Mouse (Mus musculus) intestine, embryonic 15.5 days (tissue): ENCODE results near the gene Nhlh2. TPM values are rescaled to one million over a fixed set of nuclear protein-coding genes. Genes with fewer than 3 reads are reported as not detected.

Experiments used
- ATAC-seq: fragments of 200-750 bp; cut with Nextera tagmentation; 2 replicates; pipeline ENCODE4 v1.8.0; 2017; ENCODE audit warnings: moderate TSS enrichment, moderate library complexity
- H3K27ac ChIP-seq: fragments of 300-500 bp; sonication (generic); 2 replicates; pipeline ENCODE4 v1.5.1; 2015; ENCODE audit warnings: mild to moderate bottlenecking, inconsistent platforms
- H3K27me3 ChIP-seq: fragments of 300-500 bp; sonication (generic); replicated peaks from 2 replicates; pipeline ENCODE4 v1.6.1; 2015; ENCODE audit warnings: inconsistent platforms
- H3K36me3 ChIP-seq: fragments of 300-500 bp; sonication (generic); 2 replicates; pipeline ENCODE4 v1.6.1; 2015; ENCODE audit warnings: inconsistent platforms
- H3K4me1 ChIP-seq: fragments of 300-500 bp; sonication (generic); replicated peaks from 2 replicates; pipeline ENCODE4 v1.6.1; 2015; ENCODE audit warnings: inconsistent platforms
- H3K4me2 ChIP-seq: fragments of 300-500 bp; sonication (generic); replicated peaks from 2 replicates; pipeline ENCODE4 v1.6.1; 2015; ENCODE audit warnings: mild to moderate bottlenecking, inconsistent platforms
- H3K4me3 ChIP-seq: fragments of 300-500 bp; sonication (generic); replicated peaks from 2 replicates; pipeline ENCODE4 v1.5.1; 2015; ENCODE audit warnings: inconsistent platforms
- H3K9ac ChIP-seq: fragments of 300-500 bp; sonication (generic); 2 replicates; pipeline ENCODE4 v1.6.1; 2015; ENCODE audit warnings: inconsistent platforms
- H3K9me3 ChIP-seq: fragments of 300-500 bp; sonication (generic); 2 replicates; pipeline ENCODE4 v1.6.1; 2016; ENCODE audit warnings: inconsistent platforms
- WGBS: fragments of 180-500 bp; shearing (Covaris S2); methylation state at CpG from one replicate; pipeline ENCODE4 v1.1.7; 2015; 5-methylcytosine and 5-hydroxymethylcytosine counted together
- polyA plus RNA-seq: library from polyadenylated mRNA; unstranded; fragments of >200 nt; fragmentation: Nextera tagmentation; extraction: Ambion mirVana; gene quantifications from 2 replicates; pipeline ENCODE4 v1.2.1, GENCODE M21; 2015

Gene Nhlh2
- polyA plus RNA-seq = 0.06 TPM in 1 of 2 replicates, not detected in the other

DNA sequence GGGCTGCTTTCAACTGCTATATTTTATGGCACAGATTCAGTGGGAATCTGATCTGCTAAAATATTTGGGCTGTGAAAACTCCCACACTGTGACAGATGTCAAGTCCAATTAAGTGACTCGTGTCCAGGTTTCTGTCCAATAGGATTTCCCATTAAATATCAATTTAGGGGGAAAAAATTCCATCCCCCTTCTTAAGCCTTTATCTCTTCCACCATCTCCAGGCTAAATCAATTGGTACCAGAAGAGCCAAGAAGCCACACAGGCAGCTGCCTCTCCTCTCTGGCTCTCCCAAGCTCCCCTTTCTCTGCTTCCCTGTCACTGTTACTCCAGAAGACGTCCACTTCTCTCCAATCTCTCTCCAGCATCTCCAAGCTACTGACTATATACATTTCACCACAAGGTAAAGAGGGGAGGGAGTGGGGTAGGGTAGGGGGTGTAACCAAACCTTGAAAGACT lies at the start of gene Nhlh2:
Nhlh2 (plus strand) TSS at position 151 of the 456 bp plus-strand sequence.
- H3K4me3 ChIP-seq = no peak within 1 kb of the TSS
- 25% methylated on average over 2 of the region's 2 CpGs for WGBS
- no peak within 1 kb of the TSS for H3K4me2 ChIP-seq
- H3K36me3 ChIP-seq = no peaks in the 10 kb centered on the region
- no peak within 1 kb of the TSS for H3K27ac ChIP-seq
- H3K27me3 ChIP-seq = peaks cover 47% of the 10 kb centered on the region
- no peaks in the 10 kb centered on the region for H3K9me3 ChIP-seq
- no peak for ATAC-seq
- H3K9ac ChIP-seq = no peak within 1 kb of the TSS
- peaks cover 20% of the 10 kb centered on the region for H3K4me1 ChIP-seq

- H3K4me1 ChIP-seq = no peaks in the 10 kb centered on the region
- H3K4me3 ChIP-seq = no peak overlapping the region
- no peaks in the 10 kb centered on the region for H3K9me3 ChIP-seq
- H3K9ac ChIP-seq = no peak overlapping the region
- no peaks in the 10 kb centered on the region for H3K27me3 ChIP-seq
- WGBS = 95% methylated on average over 15 of the region's 15 CpGs
- H3K4me2 ChIP-seq = no peak overlapping the region
- H3K36me3 ChIP-seq = no peaks in the 10 kb centered on the region
- H3K27ac ChIP-seq = no peak overlapping the region
- ATAC-seq = no peak
Observed at GRCm38 (mm10) chr3:101961146-101961835, 48.6 kb upstream of the Nhlh2 start.

GRCm38 (mm10) chr3:101963501-101963900 lies 46.4 kb upstream of the Nhlh2 start:
- H3K4me3 ChIP-seq = no peak overlapping the region
- whole genome bisulfite sequencing = 26% methylated on average over 9 of the region's 9 CpGs
- no peak for ATAC-seq
- H3K9ac ChIP-seq = no peak overlapping the region
- H3K36me3 ChIP-seq = no peaks in the 10 kb centered on the region
- no peaks in the 10 kb centered on the region for H3K27me3 ChIP-seq
- no peaks in the 10 kb centered on the region for H3K9me3 ChIP-seq
- no peak overlapping the region for H3K4me2 ChIP-seq
- no peak overlapping the region for H3K27ac ChIP-seq
- H3K4me1 ChIP-seq = no peaks in the 10 kb centered on the region

- Histone ChIP-seq H3K27ac (no peak overlapping the region), H3K4me2 (no peak overlapping the region), H3K4me1 (no peaks in the 10 kb centered on the region), H3K9ac (no peak overlapping the region), H3K4me3 (no peak overlapping the region), H3K36me3 (no peaks in the 10 kb centered on the region), H3K27me3 (no peaks in the 10 kb centered on the region), H3K9me3 (no peaks in the 10 kb centered on the region)
- 77% methylated on average over 7 of the region's 7 CpGs for WGBS
- no peak for ATAC-seq
Observed at GRCm38 (mm10) chr3:101964352-101964751, 45.5 kb upstream of the Nhlh2 start.

DNA sequence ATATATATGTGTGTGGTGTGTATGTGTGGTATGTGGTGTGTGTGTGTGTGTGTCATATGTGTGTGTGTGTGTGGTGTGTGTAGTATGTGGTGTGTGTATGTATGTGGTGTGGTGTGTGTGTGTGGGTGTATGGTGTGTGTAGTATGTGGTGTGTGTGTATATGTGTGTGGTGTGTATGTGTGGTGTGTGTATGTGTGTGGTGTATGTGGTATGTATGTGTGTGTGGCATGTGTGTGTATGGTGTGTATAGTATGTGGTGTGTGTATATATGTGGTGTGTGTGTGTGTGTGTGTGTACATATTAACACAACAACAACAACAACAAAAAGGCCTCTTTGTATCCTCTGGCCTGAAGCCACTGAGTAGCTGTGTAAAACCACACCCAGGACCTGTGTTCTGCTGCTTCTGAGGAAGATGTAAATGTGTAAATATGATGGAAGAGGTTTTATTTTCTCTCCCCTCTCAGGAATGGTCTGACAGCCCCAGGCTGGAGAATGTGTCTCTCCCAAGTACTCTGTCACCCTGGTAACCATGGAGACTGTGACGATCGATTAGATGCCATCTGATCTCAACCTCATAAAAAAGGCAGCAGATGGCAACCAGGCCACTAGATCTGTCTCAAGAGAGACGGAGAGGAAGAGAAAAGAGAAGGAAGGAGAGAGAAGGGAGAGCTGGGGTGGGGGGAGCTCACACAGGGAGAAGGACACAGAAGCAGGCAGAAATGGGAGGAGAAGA lies 42.9 kb upstream of the Nhlh2 start:
- Histone ChIP-seq H3K4me3 (no peak overlapping the region), H3K27me3 (no peaks in the 10 kb centered on the region), H3K4me2 (no peak overlapping the region), H3K9ac (no peak overlapping the region), H3K4me1 (no peaks in the 10 kb centered on the region), H3K27ac (no peak overlapping the region), H3K9me3 (no peaks in the 10 kb centered on the region), H3K36me3 (no peaks in the 10 kb centered on the region)
- ATAC-seq = no peak
- WGBS = 19% methylated on average over 3 of the region's 3 CpGs

DNA sequence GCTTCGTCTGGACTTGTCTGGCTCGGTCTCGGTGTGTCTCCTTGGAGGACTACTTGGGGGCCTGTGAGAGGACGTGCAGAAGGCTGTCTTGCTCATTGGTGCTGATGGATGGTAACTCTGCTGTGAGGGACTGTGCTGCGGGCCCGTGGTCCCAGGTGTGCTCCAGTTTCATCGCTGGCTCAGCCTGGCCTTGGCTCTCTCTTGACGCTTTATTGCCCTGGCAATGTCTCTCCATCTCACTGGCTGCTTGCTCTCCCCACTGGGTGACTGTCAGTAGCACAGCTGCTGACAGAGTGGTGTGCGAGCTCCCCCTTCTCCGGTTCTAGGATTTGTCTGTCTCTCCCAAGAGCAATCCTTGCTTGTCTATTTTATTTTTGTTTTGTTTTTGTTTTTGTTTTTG lies 34.5 kb upstream of the Nhlh2 start:
- Histone ChIP-seq H3K9ac (no peak overlapping the region), H3K4me1 (no peaks in the 10 kb centered on the region), H3K36me3 (no peaks in the 10 kb centered on the region), H3K4me2 (no peak overlapping the region), H3K9me3 (no peaks in the 10 kb centered on the region), H3K27ac (no peak overlapping the region), H3K4me3 (no peak overlapping the region), H3K27me3 (no peaks in the 10 kb centered on the region)
- 87% methylated on average over 10 of the region's 10 CpGs for WGBS
- ATAC-seq = no peak

DNA sequence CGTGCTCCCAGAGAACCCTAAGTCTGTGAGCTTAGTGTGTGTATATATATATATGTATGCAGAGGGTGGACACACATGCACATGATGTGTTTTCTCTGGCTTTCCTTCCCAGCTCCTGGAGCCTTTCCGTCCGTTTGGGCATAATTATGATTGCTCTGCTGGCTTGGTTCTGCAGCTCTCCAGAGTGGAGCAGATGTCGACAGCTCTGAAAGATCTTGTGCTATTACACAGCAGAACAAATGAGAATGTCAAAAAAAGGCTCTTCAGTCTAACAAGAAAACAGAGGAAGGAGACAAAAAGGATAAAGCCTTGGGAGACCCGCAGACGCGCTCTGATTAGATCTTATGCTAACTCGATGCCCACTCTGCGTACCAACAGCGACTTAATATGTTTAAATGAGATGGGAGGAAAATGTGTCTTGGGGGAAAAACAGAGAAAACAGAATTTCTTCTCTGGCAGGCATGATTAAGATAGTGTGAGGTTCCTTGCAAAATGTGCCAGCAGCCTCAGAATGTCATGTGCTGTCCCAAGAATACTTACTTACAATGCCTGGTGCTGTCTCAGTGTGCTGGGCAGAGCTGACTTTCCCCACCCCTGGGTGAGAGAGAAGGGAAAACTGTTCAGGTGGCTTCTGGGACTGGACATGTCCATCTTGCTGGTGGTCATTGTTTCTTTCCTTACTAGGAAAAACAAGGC lies 31.4 kb upstream of the Nhlh2 start:
- no peak overlapping the region for H3K4me2 ChIP-seq
- H3K9me3 ChIP-seq = no peaks in the 10 kb centered on the region
- no peaks in the 10 kb centered on the region for H3K4me1 ChIP-seq
- H3K9ac ChIP-seq = no peak overlapping the region
- H3K36me3 ChIP-seq = no peaks in the 10 kb centered on the region
- ATAC-seq = no peak
- H3K4me3 ChIP-seq = no peak overlapping the region
- no peaks in the 10 kb centered on the region for H3K27me3 ChIP-seq
- 82% methylated on average over 10 of the region's 10 CpGs for WGBS
- H3K27ac ChIP-seq = no peak overlapping the region

DNA sequence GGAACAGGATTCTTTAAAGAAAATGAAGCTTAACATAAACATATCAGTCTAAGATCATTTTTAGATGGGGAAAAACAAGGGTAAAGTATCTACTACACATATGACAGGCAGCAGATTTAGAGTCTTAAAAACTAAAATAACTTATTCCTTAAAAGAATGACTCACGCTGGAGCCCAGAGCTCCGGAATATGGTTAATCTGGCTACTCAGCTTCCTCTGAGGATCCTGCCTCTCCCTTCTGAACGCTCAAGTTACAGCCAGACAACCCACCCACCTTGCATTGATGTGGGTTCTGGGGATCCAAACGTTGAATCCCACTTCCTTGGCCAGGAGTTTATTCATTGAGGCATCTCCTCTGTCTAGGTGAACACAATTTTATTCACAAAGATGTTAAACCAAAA lies 26.0 kb upstream of the Nhlh2 start:
- Histone ChIP-seq H3K36me3 (no peaks in the 10 kb centered on the region), H3K27me3 (no peaks in the 10 kb centered on the region), H3K27ac (no peak overlapping the region), H3K9ac (no peak overlapping the region), H3K4me3 (no peak overlapping the region), H3K4me1 (no peaks in the 10 kb centered on the region), H3K9me3 (no peaks in the 10 kb centered on the region), H3K4me2 (no peak overlapping the region)
- ATAC-seq = no peak
- 50% methylated on average over 4 of the region's 4 CpGs for WGBS

DNA sequence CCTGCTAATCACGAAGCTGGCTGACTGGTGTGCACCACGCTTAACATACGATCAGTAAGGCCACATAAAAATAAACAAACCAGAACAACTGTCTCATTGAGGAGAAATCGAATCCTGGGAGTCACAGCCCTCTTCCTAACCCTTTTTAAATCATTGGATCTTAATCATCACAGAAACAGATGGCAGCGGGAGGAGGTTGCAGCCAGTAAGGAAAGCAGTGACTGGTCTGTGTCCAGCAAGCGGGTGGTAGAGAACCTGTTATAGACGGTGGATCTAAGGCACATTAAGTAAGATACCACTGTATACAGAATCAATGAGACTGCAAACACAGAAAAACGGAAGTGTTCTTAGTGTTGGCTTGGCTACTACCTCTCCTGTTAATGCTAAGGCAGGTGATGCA lies 24.2 kb upstream of the Nhlh2 start:
- ATAC-seq = no peak
- 62% methylated on average over 8 of the region's 8 CpGs for WGBS

DNA sequence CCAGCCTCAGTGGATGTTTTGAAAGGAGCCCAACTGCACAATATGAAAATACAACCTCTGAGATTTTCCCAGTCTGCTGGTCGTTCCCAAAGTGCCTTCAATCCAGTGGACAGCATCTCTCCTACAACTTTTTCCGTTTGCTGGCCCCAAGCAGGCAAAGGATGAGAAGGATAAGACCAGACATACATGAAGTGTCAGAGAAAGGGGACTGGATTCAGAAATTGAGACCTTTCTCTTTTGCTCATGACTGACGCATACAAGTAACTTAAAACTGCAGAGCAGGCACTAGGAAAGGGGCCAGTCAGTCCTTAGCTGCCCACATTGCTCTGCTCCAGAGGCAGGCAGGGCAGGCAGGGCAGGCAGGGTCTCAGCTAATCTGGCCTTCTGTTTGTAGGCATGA lies 19.7 kb upstream of the Nhlh2 start:
- Histone ChIP-seq H3K4me2 (no peak overlapping the region), H3K4me1 (no peaks in the 10 kb centered on the region), H3K36me3 (no peaks in the 10 kb centered on the region), H3K27ac (no peak overlapping the region), H3K9ac (no peak overlapping the region), H3K4me3 (no peak overlapping the region), H3K9me3 (no peaks in the 10 kb centered on the region), H3K27me3 (no peaks in the 10 kb centered on the region)
- no peak for ATAC-seq
- 74% methylated on average over 3 of the region's 3 CpGs for WGBS

More for the DNA sequence above, 24.2 kb upstream of the Nhlh2 start:
- no peak overlapping the region for H3K9ac ChIP-seq
- H3K4me1 ChIP-seq = no peaks in the 10 kb centered on the region
- H3K27me3 ChIP-seq = no peaks in the 10 kb centered on the region
- no peak overlapping the region for H3K27ac ChIP-seq
- no peaks in the 10 kb centered on the region for H3K36me3 ChIP-seq
- H3K4me2 ChIP-seq = no peak overlapping the region
- H3K4me3 ChIP-seq = no peak overlapping the region
- no peaks in the 10 kb centered on the region for H3K9me3 ChIP-seq

GRCm38 (mm10) chr3:101990995-101991516 lies 18.8 kb upstream of the Nhlh2 start:
- WGBS = 50% methylated on average over 6 of the region's 6 CpGs
- no peak for ATAC-seq
- no peaks in the 10 kb centered on the region for H3K27me3 ChIP-seq

GRCm38 (mm10) chr3:101997851-101998250 lies 12.0 kb upstream of the Nhlh2 start:
- no peaks in the 10 kb centered on the region for H3K36me3 ChIP-seq
- H3K27me3 ChIP-seq = no peaks in the 10 kb centered on the region
- H3K4me2 ChIP-seq = no peak overlapping the region
- 91% methylated on average over 3 of the region's 3 CpGs for WGBS
- no peak overlapping the region for H3K9ac ChIP-seq
- H3K4me3 ChIP-seq = no peak overlapping the region
- no peaks in the 10 kb centered on the region for H3K9me3 ChIP-seq
- no peaks in the 10 kb centered on the region for H3K4me1 ChIP-seq
- no peak overlapping the region for H3K27ac ChIP-seq
- ATAC-seq = no peak

More at GRCm38 (mm10) chr3:101990995-101991516, 18.8 kb upstream of the Nhlh2 start:
- no peak overlapping the region for H3K27ac ChIP-seq
- H3K9ac ChIP-seq = no peak overlapping the region
- H3K4me3 ChIP-seq = no peak overlapping the region
- H3K9me3 ChIP-seq = no peaks in the 10 kb centered on the region
- H3K4me1 ChIP-seq = no peaks in the 10 kb centered on the region
- no peak overlapping the region for H3K4me2 ChIP-seq
- H3K36me3 ChIP-seq = no peaks in the 10 kb centered on the region
